Mouse (Mus musculus) CD4-positive, CD25-positive, alpha-beta regulatory T cell, adult 2 months (primary cell): Measurements from ENCODE around the gene Psrc1.

Experiments
- DNase-seq: peaks from one replicate; pipeline ENCODE4 v3.0.0-alpha.2; 2012; ENCODE audit warnings: low read depth, low spot score

Gene Psrc1

GRCm38 (mm10) chr3:108383485-108384354, at the start of gene Psrc1:
Gene Psrc1, plus strand, starts transcription at chr3:108383839.
- peak; percentile 68 for DNase-seq

GRCm38 (mm10) chr3:108336878-108337277, 46.8 kb upstream of the Psrc1 start:
- DNase-seq, result no peak

- no peak for DNase-seq
These were observed 42.6 kb upstream of the Psrc1 start for GRCm38 (mm10) chr3:108341040-108341439.

GRCm38 (mm10) chr3:108342185-108342584, 41.5 kb upstream of the Psrc1 start:
- no peak for DNase-seq

- DNase-seq, result no peak
These were observed 37.8 kb upstream of the Psrc1 start for GRCm38 (mm10) chr3:108345855-108346254.

- DNase-seq, result no peak
These were observed 35.3 kb upstream of the Psrc1 start for GRCm38 (mm10) chr3:108348376-108348775.

- DNase-seq, result no peak
These were observed 28.4 kb upstream of the Psrc1 start for GRCm38 (mm10) chr3:108355245-108355644.

- DNase-seq, result no peak
These were observed 26.6 kb upstream of the Psrc1 start for GRCm38 (mm10) chr3:108357051-108357450.

GRCm38 (mm10) chr3:108358445-108358844, 25.2 kb upstream of the Psrc1 start:
- DNase-seq, result no peak

- DNase-seq, result no peak
These were observed 22.7 kb upstream of the Psrc1 start for GRCm38 (mm10) chr3:108360894-108361293.

GRCm38 (mm10) chr3:108363626-108364025, 20.0 kb upstream of the Psrc1 start:
- no peak for DNase-seq

- DNase-seq, result no peak
These were observed 19.2 kb upstream of the Psrc1 start, which contains the start of gene Mybphl for GRCm38 (mm10) chr3:108364270-108364995. Gene Mybphl, plus strand, starts transcription at chr3:108364911.

GRCm38 (mm10) chr3:108367173-108367572, 16.5 kb upstream of the Psrc1 start:
- no peak for DNase-seq

GRCm38 (mm10) chr3:108367828-108368227, 15.8 kb upstream of the Psrc1 start:
- DNase-seq, result no peak

GRCm38 (mm10) chr3:108368721-108369120, 14.9 kb upstream of the Psrc1 start:
- no peak for DNase-seq

- DNase-seq, result no peak
These were observed 11.4 kb upstream of the Psrc1 start for GRCm38 (mm10) chr3:108372274-108372673.

- DNase-seq, result no peak
These were observed 10.9 kb upstream of the Psrc1 start for GRCm38 (mm10) chr3:108372691-108373090.

- DNase-seq, result no peak
These were observed 4.6 kb upstream of the Psrc1 start for GRCm38 (mm10) chr3:108378875-108379663.

- DNase-seq, result peak; percentile 42
These were observed 2.9 kb upstream of the Psrc1 start for GRCm38 (mm10) chr3:108380695-108381094.

GRCm38 (mm10) chr3:108381945-108382875, 1.4 kb upstream of the Psrc1 start:
- peak; percentile 45 for DNase-seq

- DNase-seq, result no peak
These were observed 786 bp downstream of the Psrc1 start for GRCm38 (mm10) chr3:108384425-108384824.
